Mouse (Mus musculus) stomach, embryonic 14.5 days (tissue): ENCODE data around the gene Mcoln3. TPM values are rescaled to one million over a fixed set of nuclear protein-coding genes. Genes with fewer than 3 reads are reported as not detected.
A peak's percentile ranks its signal among the peaks of the same experiment; 100 is the strongest.

Source experiments
- ATAC-seq: fragments of 200-750 bp; cut with Nextera tagmentation; 2 replicates; pipeline ENCODE4 v1.8.0; 2017; ENCODE audit warnings: low read depth, moderate TSS enrichment; ENCODE audit not compliant: insufficient number of reproducible peaks, insufficient read depth, low FRiP score
- H3K27ac ChIP-seq: fragments of 300-500 bp; sonication (generic); 2 replicates; pipeline ENCODE4 v1.5.1; 2014; ENCODE audit warnings: mild to moderate bottlenecking, low read length, moderate library complexity, mixed read lengths
- H3K27me3 ChIP-seq: fragments of 300-500 bp; sonication (generic); 2 replicates; pipeline ENCODE4 v1.6.1; 2014; ENCODE audit warnings: low read length, control low read depth, mixed read lengths; ENCODE audit not compliant: control insufficient read depth, insufficient read depth
- H3K36me3 ChIP-seq: fragments of 300-500 bp; sonication (generic); 2 replicates; pipeline ENCODE4 v1.6.1; 2014; ENCODE audit warnings: mild to moderate bottlenecking, control low read depth, low read length, moderate library complexity, mixed read lengths; ENCODE audit not compliant: control insufficient read depth, insufficient read depth
- H3K4me1 ChIP-seq: fragments of 300-500 bp; sonication (generic); 2 replicates; pipeline ENCODE4 v1.6.1; 2014; ENCODE audit warnings: low read length, control low read depth, mixed read lengths; ENCODE audit not compliant: control insufficient read depth, insufficient read depth
- H3K4me2 ChIP-seq: fragments of 300-500 bp; sonication (generic); replicated peaks from 2 replicates; pipeline ENCODE4 v1.6.1; 2014; ENCODE audit warnings: low read depth, low read length, control low read depth
- H3K4me3 ChIP-seq: fragments of 300-500 bp; sonication (generic); 2 replicates; pipeline ENCODE4 v1.5.1; 2014; ENCODE audit warnings: low read depth, low read length, control low read depth
- H3K9ac ChIP-seq: fragments of 300-500 bp; sonication (generic); replicated peaks from 2 replicates; pipeline ENCODE4 v1.6.1; 2014; ENCODE audit warnings: low read depth, mild to moderate bottlenecking, control low read depth, low read length, moderate library complexity, mixed read lengths
- H3K9me3 ChIP-seq: fragments of 300-500 bp; sonication (generic); 2 replicates; pipeline ENCODE4 v1.6.1; 2016; ENCODE audit warnings: low read depth, low read length, control low read depth; ENCODE audit not compliant: control insufficient read depth
- whole genome bisulfite sequencing: fragments of 180-500 bp; shearing (Covaris S2); extraction: QIAGEN DNeasy Blood & Tissue Kit; methylation state at CpG from one replicate; pipeline ENCODE4 v1.1.7; 2014; 5-methylcytosine and 5-hydroxymethylcytosine counted together
- polyA plus RNA-seq: library from polyadenylated mRNA; unstranded; fragments of >200 nt; fragmentation: Nextera tagmentation; extraction: Ambion mirVana; gene quantifications from 2 replicates; pipeline ENCODE4 v1.2.1, GENCODE M21; 2014

Mcoln3 gene
- polyA plus RNA-seq, 1 experiment from 2014 or later: 1.8 TPM

- Histone ChIP-seq H3K36me3 (no peaks in the 10 kb centered on the region), H3K9ac (no peak overlapping the region), H3K27me3 (no peaks in the 10 kb centered on the region), H3K27ac (no peak overlapping the region), H3K4me3 (no peak overlapping the region), H3K9me3 (no peaks in the 10 kb centered on the region), H3K4me1 (no peaks in the 10 kb centered on the region), H3K4me2 (no peak overlapping the region)
- peak; percentile 66; the same call in 1 of the 2 replicates for ATAC-seq
- WGBS: 20% methylated on average over 13 of the region's 13 CpGs
These were observed 67.9 kb downstream of the Mcoln3 start for GRCm38 (mm10) chr3:146184992-146185657.

GRCm38 (mm10) chr3:146186033-146186432 is 68.8 kb downstream of the Mcoln3 start:
- ATAC-seq: no peak
- no peaks in the 10 kb centered on the region for H3K36me3 ChIP-seq
- H3K27ac ChIP-seq: no peak overlapping the region
- H3K4me2 ChIP-seq: no peak overlapping the region
- no peaks in the 10 kb centered on the region for H3K27me3 ChIP-seq
- H3K9me3 ChIP-seq: no peaks in the 10 kb centered on the region
- H3K4me1 ChIP-seq: no peaks in the 10 kb centered on the region
- no peak overlapping the region for H3K9ac ChIP-seq
- WGBS: 75% methylated on average over 10 of the region's 10 CpGs
- H3K4me3 ChIP-seq: no peak overlapping the region

GRCm38 (mm10) chr3:146189933-146190332 is 72.7 kb downstream of the Mcoln3 start:
- Histone ChIP-seq H3K9ac (no peak overlapping the region), H3K9me3 (no peaks in the 10 kb centered on the region), H3K4me1 (no peaks in the 10 kb centered on the region), H3K27ac (no peak overlapping the region), H3K4me3 (no peak overlapping the region), H3K4me2 (no peak overlapping the region), H3K27me3 (no peaks in the 10 kb centered on the region), H3K36me3 (no peaks in the 10 kb centered on the region)
- ATAC-seq: no peak
- 73% methylated on average over 10 of the region's 10 CpGs for WGBS

Other genes starting within 250 kb of the Mcoln3 start
- gene Bcl10, start 194.6 kb upstream of the Mcoln3 start, polyA plus RNA-seq: 50.0 and 55.6 TPM in 2 replicates
- gene 2410004B18Rik, start 179.4 kb upstream of the Mcoln3 start, polyA plus RNA-seq: 41.5 and 45.1 TPM in 2 replicates
- 3.1 and 3.8 TPM in 2 replicates for gene Syde2, start 129.6 kb upstream of the Mcoln3 start, polyA plus RNA-seq
- not detected in 2 replicates for gene Wdr63, start 9.3 kb upstream of the Mcoln3 start, polyA plus RNA-seq
- 1.4 and 1.6 TPM in 2 replicates for gene Mcoln2, start 32.4 kb downstream of the Mcoln3 start, polyA plus RNA-seq
- 0.78 and 1.2 TPM in 2 replicates for gene Lpar3, start 103.5 kb downstream of the Mcoln3 start, polyA plus RNA-seq